Mouse (Mus musculus) kidney, embryonic 16.5 days (tissue): ENCODE results near the gene Abo. TPM values are rescaled to one million over a fixed set of nuclear protein-coding genes. Genes with fewer than 3 reads are reported as not detected.

Experiments used
- ATAC-seq: fragments of 200-750 bp; cut with Nextera tagmentation; 2 replicates; pipeline ENCODE4 v1.8.0; 2017; ENCODE audit warnings: moderate TSS enrichment; ENCODE audit not compliant: low FRiP score, low TSS enrichment
- H3K27ac ChIP-seq: fragments of 300-500 bp; sonication (generic); 2 replicates; pipeline ENCODE4 v1.5.1; 2014; ENCODE audit warnings: low read length
- H3K27me3 ChIP-seq: fragments of 300-500 bp; sonication (generic); 2 replicates; pipeline ENCODE4 v1.6.1; 2014; ENCODE audit warnings: low read length, control low read depth, mixed read lengths; ENCODE audit not compliant: insufficient read depth
- H3K36me3 ChIP-seq: fragments of 300-500 bp; sonication (generic); 2 replicates; pipeline ENCODE4 v1.6.1; 2014; ENCODE audit warnings: low read length, control low read depth, mixed read lengths; ENCODE audit not compliant: insufficient read depth
- H3K4me1 ChIP-seq: fragments of 300-500 bp; sonication (generic); 2 replicates; pipeline ENCODE4 v1.6.1; 2014; ENCODE audit warnings: low read length, control low read depth, mixed read lengths; ENCODE audit not compliant: insufficient read depth
- H3K4me2 ChIP-seq: fragments of 300-500 bp; sonication (generic); replicated peaks from 2 replicates; pipeline ENCODE4 v1.6.1; 2014; ENCODE audit warnings: low read depth, low read length
- H3K4me3 ChIP-seq: fragments of 300-500 bp; sonication (generic); 2 replicates; pipeline ENCODE4 v1.5.1; 2014; ENCODE audit warnings: mild to moderate bottlenecking, low read length
- H3K9ac ChIP-seq: fragments of 300-500 bp; sonication (generic); replicated peaks from 2 replicates; pipeline ENCODE4 v1.6.1; 2014; ENCODE audit warnings: low read length
- H3K9me3 ChIP-seq: fragments of 300-500 bp; sonication (generic); 2 replicates; pipeline ENCODE4 v1.6.1; 2016; ENCODE audit warnings: low read length, control low read depth
- WGBS: fragments of 180-500 bp; shearing (Covaris S2); extraction: QIAGEN DNeasy Blood & Tissue Kit; methylation state at CpG from one replicate; pipeline ENCODE4 v1.1.7; 2014; 5-methylcytosine and 5-hydroxymethylcytosine counted together
- polyA plus RNA-seq: library from polyadenylated mRNA; unstranded; fragments of >200 nt; fragmentation: Nextera tagmentation; extraction: Ambion mirVana; gene quantifications from 2 replicates; pipeline ENCODE4 v1.2.1, GENCODE M21; 2015

Gene Abo
- polyA plus RNA-seq: not detected in 2 replicates

GRCm38 (mm10) chr2:26864879-26865278, at the start of gene Abo:
Gene Abo, minus strand, starts transcription at chr2:26864979.
- Histone ChIP-seq H3K36me3 (no peaks in the 10 kb centered on the region), H3K27ac (no peak within 1 kb of the TSS), H3K27me3 (no peaks in the 10 kb centered on the region), H3K9ac (no peak within 1 kb of the TSS), H3K9me3 (no peaks in the 10 kb centered on the region), H3K4me2 (no peak within 1 kb of the TSS), H3K4me3 (no peak within 1 kb of the TSS), H3K4me1 (no peaks in the 10 kb centered on the region)
- ATAC-seq: no peak
- WGBS: 48% methylated on average over 3 of the region's 3 CpGs

DNA sequence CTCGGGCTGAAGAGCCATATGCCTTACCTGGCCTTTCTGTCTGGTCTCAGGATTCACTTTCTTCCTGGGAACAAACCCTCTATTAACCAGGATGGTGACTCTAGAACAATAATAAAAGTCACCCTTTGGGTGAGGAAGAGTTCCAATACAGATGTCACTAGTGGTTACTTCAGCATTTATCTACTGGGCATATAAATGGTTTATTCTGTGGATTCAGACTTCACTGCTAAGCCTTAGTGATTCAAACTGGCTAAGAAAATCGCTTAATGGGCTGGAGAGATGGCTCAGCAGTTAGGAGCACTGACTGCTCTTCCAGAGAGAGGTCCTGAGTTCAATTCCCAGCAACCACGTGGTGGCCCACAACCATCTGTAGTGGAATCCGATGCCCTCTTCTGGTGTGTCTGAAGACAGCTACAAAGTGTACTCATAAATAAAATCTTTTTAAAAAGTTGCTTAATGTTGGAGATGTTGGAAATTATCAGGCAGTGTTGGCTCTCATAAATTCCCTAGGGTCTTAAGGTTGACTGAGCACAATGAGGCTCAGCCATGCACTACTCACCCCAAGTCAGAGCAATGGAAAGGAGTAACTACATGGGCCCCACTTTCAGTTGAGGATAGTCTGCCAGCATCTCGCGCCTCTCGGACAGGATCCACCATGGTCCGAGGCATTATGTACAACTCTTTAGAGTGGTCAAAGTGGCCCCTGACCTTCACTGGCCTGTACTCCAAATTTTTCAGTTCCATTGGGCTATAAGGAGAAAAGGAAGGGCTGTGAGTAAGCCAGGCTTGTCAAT, 49.6 kb upstream of the Abo start:
- H3K4me1 ChIP-seq: peaks cover 46% of the 10 kb centered on the region
- 0 out of 2 replicates have a peak overlapping the region, but pooled peaks have one; percentile 8 for H3K27ac ChIP-seq
- WGBS: 54% methylated on average over 8 of the region's 8 CpGs
- no peaks in the 10 kb centered on the region for H3K27me3 ChIP-seq
- peak overlapping the region; percentile 97 for H3K4me2 ChIP-seq
- H3K9me3 ChIP-seq: no peaks in the 10 kb centered on the region
- H3K36me3 ChIP-seq: peaks cover 46% of the 10 kb centered on the region
- ATAC-seq: no peak
- H3K9ac ChIP-seq: no peak overlapping the region
- H3K4me3 ChIP-seq: no peak overlapping the region

- no peaks in the 10 kb centered on the region for H3K27me3 ChIP-seq
- no peak overlapping the region for H3K4me2 ChIP-seq
- no peak overlapping the region for H3K9ac ChIP-seq
- H3K4me3 ChIP-seq: no peak overlapping the region
- no peaks in the 10 kb centered on the region for H3K9me3 ChIP-seq
- H3K27ac ChIP-seq: no peak overlapping the region
- peaks cover 54% of the 10 kb centered on the region for H3K4me1 ChIP-seq
- ATAC-seq: no peak
- WGBS: 85% methylated on average over 17 of the region's 17 CpGs
- H3K36me3 ChIP-seq: peaks cover 39% of the 10 kb centered on the region
Measured at GRCm38 (mm10) chr2:26913416-26914147, 48.8 kb upstream of the Abo start.

DNA sequence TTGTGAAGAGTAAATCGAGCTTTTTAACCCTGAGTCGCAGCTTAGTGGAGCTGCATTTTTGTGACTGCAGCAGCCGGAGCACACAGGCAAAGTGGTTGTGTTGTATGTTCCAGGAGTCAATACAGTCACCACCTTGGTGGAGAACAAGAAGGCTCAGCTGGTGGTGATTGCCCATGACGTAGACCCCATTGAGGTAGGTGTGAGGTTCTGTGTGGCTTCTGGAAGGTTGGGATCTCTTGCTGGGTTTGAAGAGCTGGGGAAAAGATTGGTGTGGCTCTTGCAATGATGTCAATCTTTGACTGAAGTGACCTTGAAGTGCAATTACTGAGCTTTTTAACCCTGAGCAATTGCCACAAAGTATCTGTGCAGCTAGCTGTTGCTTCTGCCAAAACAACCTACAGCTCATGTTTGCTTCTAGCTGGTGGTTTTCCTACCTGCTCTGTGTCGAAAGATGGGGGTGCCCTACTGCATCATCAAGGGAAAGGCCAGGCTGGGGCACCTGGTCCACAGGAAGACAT, 47.5 kb upstream of the Abo start:
- Histone ChIP-seq H3K4me2 (peak overlapping the region; percentile 99), H3K4me3 (peak overlapping the region; percentile 77), H3K36me3 (peaks cover 43% of the 10 kb centered on the region), H3K9ac (peak overlapping the region; percentile 98), H3K27ac (no peak overlapping the region), H3K9me3 (no peaks in the 10 kb centered on the region), H3K4me1 (peaks cover 53% of the 10 kb centered on the region), H3K27me3 (no peaks in the 10 kb centered on the region)
- 56% methylated on average over 5 of the region's 5 CpGs for WGBS
- no peak for ATAC-seq

- Histone ChIP-seq H3K4me3 (peak overlapping the region; percentile 77), H3K9ac (peak overlapping the region; percentile 98), H3K27ac (peak overlapping the region; percentile 91), H3K36me3 (peaks cover 50% of the 10 kb centered on the region), H3K27me3 (no peaks in the 10 kb centered on the region), H3K4me1 (peaks cover 46% of the 10 kb centered on the region), H3K4me2 (peak overlapping the region; percentile 99), H3K9me3 (no peaks in the 10 kb centered on the region)
- 0% methylated on average over 37 of the region's 37 CpGs for WGBS
- peak; percentile 12 for ATAC-seq
Measured at GRCm38 (mm10) chr2:26910994-26911765, 46.4 kb upstream of the Abo start.

DNA sequence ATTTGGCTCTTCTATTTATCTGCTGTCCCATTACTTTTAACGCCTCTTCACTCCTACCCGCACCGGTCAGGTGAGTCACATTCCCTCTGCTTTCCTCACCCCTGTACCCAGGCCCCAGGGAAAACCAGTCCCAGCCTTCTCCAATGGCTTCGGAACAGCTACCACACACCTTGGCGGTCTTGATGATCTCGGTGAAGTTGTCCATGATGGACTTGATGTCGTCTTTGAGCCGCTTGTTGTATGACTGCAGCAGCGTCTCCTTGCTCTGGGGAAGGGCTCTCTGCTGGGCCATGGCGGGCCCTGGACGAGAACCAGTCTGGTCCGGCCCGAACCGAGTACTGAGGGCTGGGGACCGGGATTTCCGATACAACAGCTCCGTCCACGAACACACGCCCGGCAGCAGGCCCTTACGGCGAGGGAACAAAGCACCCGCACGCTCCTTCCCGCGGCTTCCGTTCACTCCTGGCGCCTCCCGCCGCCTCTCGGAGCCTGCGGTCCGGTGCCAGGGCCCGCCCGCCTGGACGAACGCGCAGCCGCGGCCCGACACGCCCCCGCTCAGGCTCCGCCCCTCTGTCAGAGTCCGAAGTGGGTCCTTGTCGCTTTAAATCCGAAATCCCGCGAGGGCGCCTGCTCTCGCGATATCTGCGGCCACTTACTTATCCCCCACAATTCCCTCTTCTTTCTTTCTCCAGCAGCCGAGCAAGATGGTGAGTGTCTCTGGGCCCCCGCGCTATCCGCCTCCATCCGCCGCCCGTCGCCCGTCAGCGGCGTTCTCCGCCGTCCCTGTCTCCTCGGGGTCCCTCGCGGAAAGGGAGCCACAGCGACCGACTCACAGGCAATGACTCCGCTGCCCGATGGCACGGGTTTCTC, 45.6 kb upstream of the Abo start, which contains the start of the genes Med22 and Rpl7a:
Med22 (minus strand) TSS at position 554 of the 870 bp plus-strand sequence.
Rpl7a (plus strand) TSS at position 641 of the 870 bp plus-strand sequence.
- peak within 1 kb of the TSS; percentile 98 for H3K9ac ChIP-seq
- H3K27me3 ChIP-seq: no peaks in the 10 kb centered on the region
- ATAC-seq: peak; percentile 94
- no peaks in the 10 kb centered on the region for H3K9me3 ChIP-seq
- peaks cover 42% of the 10 kb centered on the region for H3K4me1 ChIP-seq
- peaks cover 58% of the 10 kb centered on the region for H3K36me3 ChIP-seq
- peak within 1 kb of the TSS; percentile 91 for H3K27ac ChIP-seq
- peak within 1 kb of the TSS; percentile 99 for H3K4me2 ChIP-seq
- peak within 1 kb of the TSS; percentile 77 for H3K4me3 ChIP-seq
- WGBS: under 1% methylated on average over 71 of the region's 74 CpGs

DNA sequence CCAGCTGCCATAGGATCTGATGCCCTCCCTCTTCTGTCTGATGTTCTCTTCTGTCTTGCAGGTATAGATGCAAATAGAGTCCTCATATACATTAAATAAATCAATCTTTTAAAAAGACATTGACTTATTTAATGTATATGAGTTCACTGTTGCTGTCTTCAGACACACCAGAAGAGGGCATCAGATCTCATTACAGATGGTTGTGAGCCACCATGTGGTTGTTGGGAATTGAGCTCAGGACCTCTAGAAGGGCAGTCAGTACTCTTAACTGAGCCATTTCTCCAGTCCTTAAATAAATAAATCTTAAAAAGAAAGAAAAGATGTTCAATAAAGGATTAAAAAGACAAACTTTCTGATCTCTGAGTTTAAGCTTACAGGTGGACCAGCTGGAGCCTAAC, 44.6 kb upstream of the Abo start:
- Histone ChIP-seq H3K27ac (peak overlapping the region; percentile 91), H3K36me3 (peaks cover 58% of the 10 kb centered on the region), H3K9me3 (no peaks in the 10 kb centered on the region), H3K4me3 (peak overlapping the region; percentile 77), H3K27me3 (no peaks in the 10 kb centered on the region), H3K9ac (peak overlapping the region; percentile 81), H3K4me1 (peaks cover 32% of the 10 kb centered on the region), H3K4me2 (peak overlapping the region; percentile 71)
- no peak for ATAC-seq

GRCm38 (mm10) chr2:26908710-26909386, 44.1 kb upstream of the Abo start:
- Histone ChIP-seq H3K4me3 (peak overlapping the region; percentile 77), H3K4me2 (peak overlapping the region; percentile 71), H3K27ac (no peak overlapping the region), H3K9ac (peak overlapping the region; percentile 81), H3K4me1 (peaks cover 35% of the 10 kb centered on the region), H3K27me3 (no peaks in the 10 kb centered on the region), H3K36me3 (peaks cover 54% of the 10 kb centered on the region), H3K9me3 (no peaks in the 10 kb centered on the region)
- ATAC-seq: no peak
- 81% methylated on average over 18 of the region's 18 CpGs for WGBS
